Mouse (Mus musculus) forelimb bud, embryonic 11.5 days (tissue): Measurements from ENCODE around the gene Vil1.
"Not testable (repeated sequence)": the region's sequence is repeated elsewhere in the genome, so short reads cannot be mapped to it uniquely, and the experiment has no call there.

Source experiments
- DNase-seq: peaks from one replicate; pipeline ENCODE4 v3.0.0-alpha.2; 2012; ENCODE audit warnings: low read depth, low spot score

The Vil1 gene

DNA sequence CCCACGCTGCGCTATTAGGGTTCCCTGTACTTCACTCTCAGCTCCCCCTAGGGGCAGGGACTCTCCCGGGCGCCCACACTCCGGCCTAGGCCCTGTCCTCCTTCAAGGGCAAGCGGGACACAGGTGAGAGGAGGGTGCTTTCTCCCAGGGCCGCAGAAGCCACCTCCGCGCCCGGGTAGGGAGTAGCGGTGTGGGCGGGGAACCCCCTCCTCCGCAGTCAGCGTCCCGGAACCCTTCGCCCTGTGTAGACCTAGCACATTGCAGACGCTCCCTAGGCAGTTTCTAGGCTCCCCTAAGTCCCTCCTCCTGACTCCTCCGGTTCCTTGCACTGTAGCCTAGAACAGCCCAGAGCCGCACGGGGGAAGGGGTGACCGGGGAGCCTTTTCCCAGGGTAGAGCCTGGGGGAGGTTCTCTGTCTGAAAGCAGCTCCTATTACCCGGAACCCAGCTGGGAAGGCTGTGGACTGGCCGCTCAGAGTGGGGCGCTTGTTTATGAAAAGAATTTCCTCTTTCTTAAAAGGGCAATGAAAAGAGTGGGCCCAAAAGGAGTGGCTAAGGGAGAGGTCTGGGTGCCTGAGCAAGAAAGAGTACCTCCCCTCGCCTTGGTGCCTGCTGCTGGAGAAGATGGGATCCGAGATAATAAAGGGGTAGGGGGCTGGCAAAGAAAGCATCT lies 22.3 kb upstream of the Vil1 start:
- peak; percentile 97 for DNase-seq

DNA sequence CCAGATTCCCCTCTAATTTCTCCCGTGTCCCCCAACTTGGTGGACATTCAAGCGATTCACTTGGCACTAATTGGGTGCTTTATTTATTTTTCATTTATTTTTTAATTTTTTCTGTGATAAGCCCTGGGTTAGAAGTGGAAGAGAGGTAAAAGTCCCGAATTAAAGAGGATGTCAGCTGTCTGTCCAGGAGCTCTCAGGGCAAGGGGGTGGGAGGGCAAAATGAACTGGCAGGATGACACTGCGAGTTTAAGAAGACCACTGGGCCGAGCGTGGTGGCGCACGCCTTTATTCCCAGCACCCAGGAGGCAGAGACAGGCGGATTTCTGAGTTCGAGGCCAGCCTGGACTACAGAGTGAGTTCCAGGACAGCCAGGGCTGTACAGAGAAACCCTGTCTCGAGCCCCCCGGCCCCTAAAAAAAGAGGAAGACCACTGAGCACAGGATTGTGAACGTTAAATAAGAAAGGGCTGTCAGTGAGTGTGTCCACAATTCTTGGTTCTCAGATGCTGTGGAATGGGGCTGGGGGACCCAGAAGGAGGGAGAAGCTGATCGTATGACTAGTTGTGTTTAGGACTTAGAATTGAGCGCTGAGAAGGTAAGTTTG lies 21.7 kb upstream of the Vil1 start:
- DNase-seq = no peak

DNA sequence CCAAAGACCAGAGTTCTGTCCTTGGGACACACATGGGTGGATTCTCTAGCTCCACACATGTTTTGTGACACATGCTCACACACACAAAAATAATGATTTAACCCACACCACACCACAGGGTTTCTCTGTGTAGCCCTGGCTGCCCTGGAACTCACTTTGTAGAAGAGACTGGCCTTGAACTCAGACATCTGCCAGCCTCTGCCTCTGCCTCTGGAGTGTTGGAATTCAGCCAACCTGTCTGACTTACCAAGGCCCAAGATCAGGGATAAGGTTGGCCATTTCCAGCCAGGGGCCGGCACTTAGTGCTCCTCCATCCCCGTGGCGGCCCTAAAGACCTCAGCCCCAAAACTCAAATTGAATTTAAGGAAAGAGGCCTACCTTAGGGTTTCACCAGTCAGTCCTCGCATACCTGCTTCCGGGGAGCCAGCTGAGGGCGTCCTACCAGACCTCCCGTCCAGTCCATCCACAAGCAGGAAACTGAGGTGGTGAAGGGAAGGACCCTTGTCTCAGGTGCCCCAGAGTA lies 20.7 kb upstream of the Vil1 start:
- no peak for DNase-seq

DNA sequence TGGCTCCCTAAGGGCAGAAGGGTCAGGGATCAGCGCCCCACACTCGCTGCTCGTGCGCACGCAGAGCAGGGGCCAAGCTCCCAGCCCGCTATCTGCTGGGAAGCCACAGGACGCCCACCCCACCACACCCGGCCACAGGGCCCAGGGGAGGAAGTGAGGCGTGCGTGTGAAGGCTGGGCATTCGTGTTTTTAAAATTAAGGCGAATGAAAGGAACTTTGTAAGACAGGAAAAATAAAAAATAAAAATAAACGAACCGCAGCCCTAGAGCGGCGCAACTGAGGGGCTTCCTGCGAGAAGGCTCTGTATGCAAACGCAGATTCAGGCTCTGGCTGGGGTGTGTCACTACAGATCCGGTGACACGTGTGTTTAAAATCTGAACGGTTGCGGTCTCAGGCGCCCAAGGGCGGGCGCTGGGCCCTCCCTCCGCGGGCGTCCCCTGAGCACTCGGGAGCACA lies 19.3 kb upstream of the Vil1 start:
- DNase-seq = no peak

DNA sequence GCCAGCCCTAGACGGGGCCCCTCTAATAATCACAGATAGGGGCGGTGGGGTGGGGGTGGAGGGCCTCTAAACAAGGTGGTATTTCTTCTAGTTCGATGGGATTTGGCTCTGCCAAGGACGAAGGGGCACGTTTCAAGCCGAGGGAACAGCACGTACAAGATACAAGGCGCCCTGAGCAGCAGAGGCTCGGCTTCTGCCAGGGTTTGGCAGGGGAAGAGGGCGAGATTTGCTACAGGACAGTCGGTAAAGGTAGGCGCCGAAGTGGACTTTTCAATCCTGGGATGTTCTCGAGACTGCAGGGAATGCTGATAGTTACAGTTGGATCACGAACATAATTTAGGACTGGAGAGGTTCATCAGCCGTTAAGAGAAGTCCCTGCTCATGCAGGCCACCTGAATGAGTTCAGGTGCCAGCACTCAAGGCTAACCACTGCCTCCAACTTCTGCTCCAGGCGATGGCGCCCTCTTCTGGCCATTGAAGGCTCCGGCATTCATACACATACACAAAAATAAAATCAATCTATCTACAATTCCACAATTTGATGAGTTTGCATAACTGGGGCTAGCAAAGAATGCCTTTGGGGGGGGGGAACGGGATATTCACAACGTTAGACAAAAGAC lies 18.8 kb upstream of the Vil1 start:
- peak; percentile 69 for DNase-seq

DNA sequence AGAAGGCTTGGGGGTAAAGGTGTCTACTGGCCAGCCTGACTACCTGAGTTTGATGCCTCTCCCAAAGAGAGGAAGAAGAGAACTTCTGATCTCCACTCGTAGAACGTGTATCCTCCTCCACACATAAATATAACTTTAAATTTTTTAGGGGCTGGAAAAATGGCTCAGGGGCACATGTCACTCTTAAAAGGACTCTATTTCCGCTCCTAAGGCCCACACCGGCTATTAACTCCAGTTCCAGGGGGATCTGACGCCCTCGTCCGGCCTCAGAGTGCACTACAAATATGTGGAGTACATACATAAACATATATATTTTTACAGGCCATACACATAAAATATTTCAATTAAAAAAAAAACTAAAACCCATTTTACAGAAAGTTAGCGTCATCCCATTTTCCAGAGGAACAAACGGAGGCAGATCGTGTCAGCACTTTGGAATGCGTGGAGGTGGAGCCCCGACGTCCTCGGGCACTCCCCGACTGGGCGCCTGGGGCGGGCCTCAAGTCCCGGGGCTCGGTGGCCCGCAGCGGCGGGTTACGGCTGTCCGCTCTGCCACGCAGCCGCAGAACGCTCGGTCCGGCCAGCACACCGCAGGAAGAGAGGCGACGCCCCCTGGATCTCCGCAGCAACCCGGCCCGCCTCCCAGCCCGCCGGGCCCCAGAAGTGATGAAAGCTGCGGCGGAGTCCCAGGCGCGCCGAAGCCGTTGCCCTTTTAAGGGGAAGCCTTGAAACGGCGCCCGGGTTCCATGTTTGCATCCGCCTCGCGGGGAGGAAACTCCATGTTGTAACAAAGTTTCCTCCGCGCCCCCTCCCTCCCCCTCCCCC lies 18.0 kb upstream of the Vil1 start, which contains the start of gene Ctdsp1:
Gene Ctdsp1, plus strand, starts transcription at position 586 of the 825 bp plus-strand sequence.
- peak; percentile 94 for DNase-seq

DNA sequence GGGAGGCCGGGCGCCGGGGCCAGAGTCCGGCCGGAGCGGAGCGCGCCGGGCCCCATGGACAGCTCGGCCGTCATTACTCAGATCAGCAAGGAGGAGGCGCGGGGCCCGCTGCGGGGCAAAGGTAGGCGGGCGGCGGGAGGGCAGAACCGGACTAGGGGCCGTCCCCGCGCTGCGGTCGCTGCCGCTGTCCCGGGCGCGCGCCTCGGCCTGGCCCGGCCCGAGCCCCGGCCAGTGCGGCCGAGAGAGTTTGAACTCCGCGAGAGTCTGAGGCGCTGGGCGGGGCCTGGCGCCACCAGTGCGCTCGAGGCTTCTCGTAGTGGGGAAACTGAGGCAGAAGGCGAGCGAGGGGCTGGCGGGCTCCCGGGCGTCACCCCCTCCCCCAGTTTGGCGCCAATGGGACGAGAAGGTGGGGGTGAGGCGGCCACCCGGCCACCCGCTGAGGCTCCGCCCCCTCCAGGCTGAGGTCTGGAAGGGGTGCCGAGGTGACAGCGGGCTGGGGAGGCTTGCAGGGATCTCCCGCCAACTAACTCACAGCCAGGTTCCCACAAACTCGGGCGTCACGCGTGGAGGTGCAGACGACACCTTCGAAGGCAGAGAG lies 17.2 kb upstream of the Vil1 start:
- DNase-seq = peak; percentile 38

DNA sequence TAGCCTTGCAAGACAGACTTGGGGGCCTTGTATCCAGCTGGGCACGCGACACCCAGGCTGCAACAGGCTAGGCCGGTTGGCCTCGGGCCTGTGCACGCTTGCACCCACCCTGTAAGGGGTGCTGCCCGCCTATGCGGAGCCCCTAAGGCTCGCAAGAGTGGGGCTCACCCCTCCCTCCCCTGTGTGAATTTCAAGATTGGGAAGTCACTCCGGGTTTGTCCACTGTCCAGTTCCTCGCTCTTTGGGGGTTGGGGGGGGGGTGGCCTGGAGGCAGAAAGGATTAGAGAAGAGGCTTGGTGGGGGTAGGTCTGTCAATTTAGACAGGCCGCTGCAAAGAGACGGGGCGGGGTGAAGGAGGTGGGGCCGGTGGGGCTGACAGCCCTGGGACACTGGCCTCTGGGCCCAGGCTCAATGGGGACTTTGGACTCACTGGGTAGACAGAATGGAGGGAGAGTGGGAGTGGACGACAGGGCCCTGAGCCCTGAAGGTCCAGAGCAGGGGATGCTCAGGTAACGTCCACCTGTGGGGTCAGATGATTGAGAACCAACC lies 16.7 kb upstream of the Vil1 start:
- no peak for DNase-seq

DNA sequence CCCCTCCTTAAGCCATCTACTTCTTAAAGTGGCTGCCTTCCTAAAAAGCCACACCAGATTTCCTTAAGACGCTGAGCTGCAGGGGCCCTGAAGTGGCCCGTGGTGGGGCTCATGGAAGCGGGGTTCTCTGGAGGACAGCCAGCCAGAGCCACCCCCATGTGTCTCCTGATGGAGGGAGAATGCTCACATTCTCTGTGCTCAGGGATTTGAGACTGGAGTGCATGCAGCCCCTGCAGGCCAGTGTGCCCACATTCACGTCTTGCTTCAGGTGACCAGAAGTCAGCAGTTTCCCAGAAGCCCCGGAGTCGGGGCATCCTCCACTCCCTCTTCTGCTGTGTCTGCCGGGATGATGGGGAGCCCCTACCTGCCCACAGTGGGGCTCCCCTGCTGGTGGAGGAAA lies 16.2 kb upstream of the Vil1 start:
- no peak for DNase-seq

DNA sequence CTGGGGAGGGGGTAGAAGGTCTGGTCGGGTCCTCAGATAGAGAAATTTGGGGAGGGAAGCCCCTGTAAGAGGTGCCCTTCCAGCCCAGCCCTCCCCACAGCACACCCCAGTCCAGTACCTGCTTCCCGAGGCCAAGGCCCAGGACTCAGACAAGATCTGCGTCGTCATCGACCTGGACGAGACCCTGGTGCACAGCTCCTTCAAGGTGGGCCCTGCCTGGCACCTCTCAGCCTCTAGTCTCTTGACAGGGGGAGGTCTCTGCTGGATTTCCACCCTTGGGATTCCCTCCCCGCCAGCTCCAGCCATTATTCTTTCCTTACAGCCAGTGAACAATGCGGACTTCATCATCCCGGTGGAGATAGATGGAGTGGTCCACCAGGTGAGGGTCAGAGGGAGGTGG lies 15.5 kb upstream of the Vil1 start:
- no peak for DNase-seq

DNA sequence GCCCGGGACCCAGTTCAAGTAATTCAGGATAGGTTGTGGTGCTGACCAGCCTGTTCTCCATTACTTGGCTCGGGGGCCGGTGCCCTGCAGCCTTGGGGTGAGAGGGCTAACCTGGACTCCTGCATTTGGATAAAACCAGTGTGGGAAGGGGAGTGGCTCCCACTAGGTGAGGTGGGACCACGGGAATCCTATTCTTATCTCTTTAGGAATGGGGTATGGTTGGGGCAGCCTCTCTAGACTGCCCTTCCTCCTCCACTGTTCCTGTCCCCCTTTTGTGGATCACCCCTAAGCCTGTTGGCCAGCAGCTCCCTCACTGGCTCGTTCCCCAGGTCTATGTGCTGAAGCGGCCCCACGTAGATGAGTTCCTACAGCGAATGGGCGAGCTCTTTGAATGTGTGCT lies 14.9 kb upstream of the Vil1 start:
- no peak for DNase-seq

DNA sequence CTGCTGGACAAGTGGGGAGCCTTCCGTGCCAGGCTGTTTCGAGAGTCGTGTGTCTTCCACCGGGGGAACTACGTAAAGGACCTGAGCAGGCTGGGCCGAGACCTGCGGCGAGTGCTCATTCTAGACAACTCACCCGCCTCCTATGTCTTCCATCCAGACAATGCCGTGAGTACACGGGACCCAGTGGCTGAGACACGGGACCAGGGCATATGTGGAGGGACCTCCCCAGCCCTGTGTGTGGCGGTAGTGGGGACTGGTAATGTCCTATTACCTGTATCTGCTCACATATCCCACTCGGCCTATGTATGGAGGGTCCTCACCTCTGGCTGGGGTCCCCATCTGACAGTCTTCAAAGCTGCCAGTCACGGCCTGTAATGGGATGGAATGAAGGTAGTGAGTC lies 14.3 kb upstream of the Vil1 start:
- no peak for DNase-seq

DNA sequence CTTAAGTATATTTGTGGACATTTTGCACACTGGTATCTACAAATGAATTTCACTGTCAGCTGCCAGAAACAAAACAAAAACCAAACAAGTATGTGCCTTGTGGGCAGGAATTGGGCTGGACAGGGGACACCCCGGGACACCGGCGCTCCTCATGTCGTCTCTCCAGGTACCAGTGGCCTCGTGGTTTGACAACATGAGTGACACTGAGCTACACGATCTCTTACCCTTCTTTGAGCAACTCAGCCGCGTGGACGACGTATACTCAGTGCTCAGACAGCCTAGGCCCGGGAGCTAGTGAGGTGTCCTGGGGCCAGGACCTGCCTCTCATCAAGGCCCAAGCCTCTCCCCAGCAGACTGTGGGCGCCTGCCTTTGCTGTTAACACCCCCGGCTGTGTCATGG lies 13.9 kb upstream of the Vil1 start:
- DNase-seq = no peak

DNA sequence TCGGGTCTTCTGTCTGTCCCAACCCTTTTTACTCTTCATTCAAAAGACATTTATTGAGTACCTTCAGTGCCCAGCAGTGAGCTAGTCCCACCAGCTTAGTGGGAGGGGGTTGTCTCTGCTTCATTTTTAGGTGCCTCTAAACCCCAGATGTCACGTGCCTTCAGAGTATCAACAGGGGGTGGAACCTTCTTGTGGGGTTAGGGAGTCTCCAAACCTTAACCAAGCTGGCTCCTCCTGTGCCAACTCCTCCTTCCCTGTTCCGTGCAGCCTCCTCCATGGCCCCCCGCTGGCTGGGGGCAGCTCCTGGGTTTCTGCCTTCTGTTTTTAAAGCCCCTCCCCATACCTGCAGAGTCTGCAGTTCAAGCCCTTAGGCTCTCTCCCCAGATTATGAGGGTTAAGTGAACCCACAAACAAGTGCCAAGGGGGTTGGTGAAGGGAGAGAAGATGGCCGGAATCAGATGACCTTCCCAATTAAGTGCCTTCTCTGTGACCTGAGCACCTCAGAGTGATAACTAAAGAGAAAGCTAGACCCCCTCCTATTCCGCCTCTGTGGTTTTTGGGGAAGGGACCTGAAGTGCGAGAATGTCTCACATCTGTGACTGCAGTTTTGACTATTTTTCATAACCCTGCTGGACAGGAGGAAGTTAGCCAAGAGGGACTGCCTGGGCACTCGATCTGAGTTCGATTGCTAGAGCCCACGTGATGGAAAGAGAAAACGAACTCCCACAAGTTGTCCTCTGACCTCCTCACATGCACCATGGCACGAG lies 12.5 kb upstream of the Vil1 start:
- not testable (repeated sequence) for DNase-seq

DNA sequence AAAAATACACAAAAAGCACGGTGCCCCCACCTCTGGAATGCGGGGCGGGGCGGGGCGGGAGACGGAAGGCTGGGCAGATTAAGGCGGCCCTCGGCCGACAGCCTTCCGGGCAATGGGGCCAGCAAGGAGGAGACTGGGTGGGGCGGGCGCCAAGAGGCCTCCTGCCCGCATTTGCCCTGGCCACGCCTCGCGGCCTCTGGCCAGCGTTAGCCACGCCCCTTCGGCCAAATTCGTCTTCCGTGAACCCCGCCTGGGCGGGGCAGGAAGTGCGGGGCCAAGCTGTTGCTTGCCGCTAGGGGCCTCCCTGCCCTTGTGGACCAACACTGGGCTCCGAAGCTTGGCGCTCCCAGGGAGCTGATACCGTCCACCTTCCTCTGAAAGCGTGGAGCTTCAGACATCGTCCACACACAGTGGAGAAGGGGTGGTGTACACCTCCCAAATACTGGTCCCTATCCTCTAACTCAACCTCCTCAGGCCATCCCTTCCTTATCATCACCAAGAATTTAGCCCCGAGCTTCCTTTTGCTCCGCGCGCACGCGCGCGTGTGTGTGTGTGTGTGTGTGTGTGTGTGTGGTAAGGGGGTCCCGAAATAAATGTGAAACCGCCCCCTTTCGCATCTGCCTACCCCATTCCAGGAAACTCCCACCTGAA lies 11.8 kb upstream of the Vil1 start:
- DNase-seq = peak; percentile 99

DNA sequence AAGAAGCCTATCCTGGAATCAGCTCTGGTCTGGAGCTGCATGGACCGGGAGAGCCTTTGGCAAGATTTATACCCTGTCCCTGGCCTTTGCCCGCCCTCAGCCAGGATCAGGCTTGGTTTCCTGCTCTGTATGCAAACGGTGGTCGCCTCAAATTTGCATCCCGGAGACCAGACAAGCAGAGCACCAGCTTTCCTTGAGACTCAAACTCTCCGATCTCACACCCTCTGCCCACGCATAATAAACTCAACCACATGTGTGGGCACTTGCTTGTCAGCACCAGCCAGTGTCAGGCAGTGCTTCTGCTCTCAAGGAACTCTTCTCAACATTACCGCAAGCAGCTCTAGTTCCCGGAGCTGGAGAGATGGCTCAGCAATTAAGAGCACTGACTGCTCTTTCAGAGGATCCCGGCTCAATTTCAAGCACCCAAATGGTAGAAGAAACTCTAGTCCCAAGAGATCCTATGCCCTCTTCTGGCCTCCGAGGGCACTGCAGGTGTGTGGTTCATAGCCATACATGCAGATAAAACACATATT lies 11.2 kb upstream of the Vil1 start:
- peak; percentile 65 for DNase-seq

DNA sequence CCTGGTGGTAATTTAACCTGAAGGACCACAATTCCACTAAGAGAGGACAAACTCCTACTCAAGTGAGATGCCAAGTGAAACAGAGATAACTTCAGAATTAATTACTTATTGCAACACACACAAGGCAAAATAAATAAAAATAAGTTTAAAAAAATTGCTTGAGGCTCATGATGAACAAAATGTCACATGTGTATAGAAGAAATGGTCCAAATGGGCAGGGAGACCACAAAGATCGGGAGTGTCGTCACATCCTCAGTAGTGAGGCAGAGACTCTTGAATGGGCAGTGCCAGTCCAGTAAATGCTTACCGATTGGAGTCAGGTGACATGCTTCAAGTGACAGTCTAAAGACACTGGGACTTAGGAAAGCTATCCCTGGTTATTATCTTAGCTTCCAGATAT lies 8.6 kb upstream of the Vil1 start:
- no peak for DNase-seq

DNA sequence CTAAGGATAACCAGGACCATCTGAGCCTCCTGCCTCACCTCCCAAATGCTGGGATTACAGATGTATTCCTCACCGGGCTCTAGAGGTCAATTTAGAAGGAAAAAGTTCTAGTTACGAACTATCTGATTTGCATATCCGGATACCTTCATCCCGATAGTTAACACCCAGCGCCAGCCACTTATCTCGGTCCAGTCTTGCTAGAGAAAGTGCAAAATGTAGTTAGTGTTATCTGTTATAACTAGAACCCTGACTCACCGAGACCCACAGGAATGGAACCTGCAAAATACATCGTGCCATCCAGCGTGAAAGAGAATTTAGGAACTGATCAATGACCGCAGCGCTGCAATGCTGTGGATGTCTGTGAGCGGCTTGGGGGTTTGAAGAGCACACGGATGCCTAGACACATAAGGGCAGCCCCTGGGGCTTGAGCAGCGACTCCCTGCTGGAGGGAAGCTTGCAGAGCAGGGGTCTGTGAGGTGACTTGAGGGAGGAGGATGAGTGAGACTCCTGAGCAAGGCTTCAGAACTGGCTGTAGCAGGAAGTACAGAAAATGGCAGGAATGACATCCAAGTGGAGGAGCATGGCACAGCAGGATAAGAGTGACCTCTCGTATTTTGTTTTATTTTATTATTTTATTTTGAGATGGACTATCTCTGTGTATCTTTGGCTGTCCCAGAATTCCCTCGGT lies 8.0 kb upstream of the Vil1 start:
- no peak for DNase-seq

DNA sequence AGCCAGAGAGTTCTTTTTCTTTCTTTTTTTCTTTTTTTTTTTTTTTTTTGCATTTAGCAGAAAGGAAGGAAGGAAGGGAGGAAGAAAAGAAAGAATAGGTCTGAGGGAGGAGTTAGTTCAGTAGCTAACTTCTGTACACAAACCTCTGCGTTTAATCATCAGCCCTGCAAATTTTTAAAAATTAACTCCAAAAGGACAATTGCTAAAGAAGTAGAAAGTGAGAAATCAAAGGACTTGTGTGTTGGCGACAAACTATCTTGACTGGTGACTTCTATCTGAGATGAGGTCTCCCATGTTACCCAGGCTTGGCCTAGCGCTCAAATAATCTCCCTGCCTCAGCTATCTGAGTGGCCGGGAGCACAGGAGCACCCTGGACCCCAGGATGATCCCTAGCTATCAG lies 5.0 kb upstream of the Vil1 start:
- DNase-seq = no peak
